Mouse (Mus musculus): Measurements from ENCODE around the gene Gm12789.
"Not testable (repeated sequence)": the region's sequence is repeated elsewhere in the genome, so short reads cannot be mapped to it uniquely, and the experiment has no call there.

GRCm38 (mm10) chr4:101940107-101940506 is 46.3 kb upstream of the Gm12789 start, which contains the start of gene Gm12794:
- TF ChIP-seq EP300, CTCF (IDR thresholded peaks at IDR 0.05; ENCODE audit: low read depth): not testable (repeated sequence)
